Mouse (Mus musculus) lung, postnatal 0 days (tissue): Measurements from ENCODE around the gene Wap. TPM values are rescaled to one million over a fixed set of nuclear protein-coding genes. Genes with fewer than 3 reads are reported as not detected.
A peak's percentile ranks its signal among the peaks of the same experiment; 100 is the strongest.

Source experiments
- ATAC-seq: fragments of 200-750 bp; cut with Nextera tagmentation; 2 replicates; pipeline ENCODE4 v1.8.0; 2017; ENCODE audit warnings: moderate library complexity
- DNase-seq: peaks from one replicate; pipeline ENCODE4 v3.0.0-alpha.2; 2016; ENCODE audit warnings: low spot score
- H3K27ac ChIP-seq: fragments of 300-500 bp; sonication (generic); 2 replicates; pipeline ENCODE4 v1.5.1; 2014; ENCODE audit warnings: antibody characterized with exemption, mild to moderate bottlenecking, low read length, mixed read lengths
- H3K27me3 ChIP-seq: fragments of 300-500 bp; sonication (generic); replicated peaks from 2 replicates; pipeline ENCODE4 v1.6.1; 2014; ENCODE audit warnings: low read length, mixed read lengths; ENCODE audit not compliant: insufficient read depth
- H3K36me3 ChIP-seq: fragments of 300-500 bp; sonication (generic); 2 replicates; pipeline ENCODE4 v1.6.1; 2014; ENCODE audit warnings: low read length, mixed read lengths; ENCODE audit not compliant: insufficient read depth
- H3K4me1 ChIP-seq: fragments of 300-500 bp; sonication (generic); 2 replicates; pipeline ENCODE4 v1.6.1; 2014; ENCODE audit warnings: antibody characterized with exemption, low read depth, low read length, mixed read lengths; ENCODE audit not compliant: insufficient read depth
- H3K4me2 ChIP-seq: fragments of 300-500 bp; sonication (generic); replicated peaks from 2 replicates; pipeline ENCODE4 v1.6.1; 2014; ENCODE audit warnings: low read depth, mild to moderate bottlenecking, low read length, moderate library complexity, mixed read lengths
- H3K4me3 ChIP-seq: fragments of 300-500 bp; sonication (generic); 2 replicates; pipeline ENCODE4 v1.5.1; 2014; ENCODE audit warnings: low read depth, low read length
- H3K9ac ChIP-seq: fragments of 300-500 bp; sonication (generic); replicated peaks from 2 replicates; pipeline ENCODE4 v1.6.1; 2014; ENCODE audit warnings: low read depth, mild to moderate bottlenecking
- H3K9me3 ChIP-seq: fragments of 300-500 bp; sonication (generic); 2 replicates; pipeline ENCODE4 v1.6.1; 2016; ENCODE audit warnings: low read length, mixed read lengths
- CTCF ChIP-seq: IDR thresholded peaks from 2 replicates; pipeline ENCODE4 v1.5.1; 2016; ENCODE audit warnings: antibody characterized with exemption, mild to moderate bottlenecking
- EP300 ChIP-seq: IDR thresholded peaks from 2 replicates; pipeline ENCODE4 v1.6.1; 2016; ENCODE audit warnings: antibody characterized with exemption, mild to moderate bottlenecking, control low read depth
- WGBS: fragments of 180-500 bp; shearing (Covaris S2); extraction: QIAGEN DNeasy Blood & Tissue Kit; methylation state at CpG from one replicate; pipeline ENCODE4 v1.1.7; 2014; 5-methylcytosine and 5-hydroxymethylcytosine counted together
- polyA plus RNA-seq: library from polyadenylated mRNA; unstranded; fragments of >200 nt; fragmentation: Nextera tagmentation; extraction: Ambion mirVana; gene quantifications from 2 replicates; pipeline ENCODE4 v1.2.1, GENCODE M21; 2015

Gene Wap
- polyA plus RNA-seq, 1 experiment from 2014 or later, result not detected

DNA sequence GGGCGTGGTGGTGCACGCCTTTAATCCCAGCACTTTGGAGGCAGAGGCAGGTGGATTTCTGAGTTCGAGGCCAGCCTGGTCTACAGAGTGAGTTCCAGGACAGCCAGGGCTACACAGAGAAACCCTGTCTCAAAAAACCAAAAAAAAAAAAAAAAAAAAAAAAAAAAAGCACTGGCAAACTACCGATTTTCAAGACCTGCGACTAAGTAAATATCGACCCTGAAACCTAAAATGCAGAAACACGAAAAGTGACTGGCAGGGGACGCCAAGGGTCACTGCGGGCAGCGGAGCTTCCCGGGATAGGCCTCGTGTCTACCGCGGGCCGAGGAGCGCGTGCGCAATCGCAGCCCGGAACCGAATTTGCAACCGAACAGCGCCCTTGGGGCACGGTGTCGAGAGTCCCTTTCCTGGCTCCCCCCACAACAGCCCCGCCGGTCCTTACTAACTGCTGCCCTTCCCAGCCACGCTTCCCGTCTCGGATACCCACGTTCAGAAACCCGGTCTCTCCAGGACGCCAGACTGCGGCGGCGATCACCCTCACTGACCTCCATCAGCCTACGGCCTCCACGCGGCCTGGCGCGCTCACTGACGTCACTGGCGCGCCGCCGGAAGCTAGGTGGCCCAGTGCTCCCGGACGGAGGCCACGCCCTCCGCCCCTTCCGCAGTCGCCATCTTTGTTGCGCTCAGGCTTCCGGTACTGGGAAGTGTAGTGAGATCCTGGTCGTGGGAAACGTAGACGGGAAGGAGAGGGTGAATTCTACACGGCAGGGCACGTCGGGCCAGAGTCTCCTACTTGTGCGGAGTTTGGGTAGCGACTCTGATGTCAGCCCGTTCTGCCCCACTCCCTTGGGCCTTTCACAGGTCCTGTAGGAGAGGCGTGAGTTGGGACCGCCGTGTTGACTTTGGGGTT is 12.7 kb downstream of the Wap start, which contains the start of gene Tbrg4:
Gene Tbrg4 (minus strand): TSS at position 590 of the 910 bp plus-strand sequence.
- DNase-seq, result peak; percentile 97
- no peaks in the 10 kb centered on the region for H3K27me3 ChIP-seq
- H3K4me1 ChIP-seq, result peaks cover 9% of the 10 kb centered on the region; the same call in 1 of the 2 replicates
- H3K9ac ChIP-seq, result peak within 1 kb of the TSS; percentile 73
- ATAC-seq, result peak; percentile 98
- no peaks in the 10 kb centered on the region for H3K9me3 ChIP-seq
- H3K4me3 ChIP-seq, result peak within 1 kb of the TSS; percentile 70
- peak within 1 kb of the TSS; percentile 94 for H3K27ac ChIP-seq
- TF ChIP-seq CTCF, result no peak
- peak; percentile 35; the same call in 1 of the 2 replicates for TF ChIP-seq EP300
- peaks cover 4% of the 10 kb centered on the region for H3K36me3 ChIP-seq
- under 1% methylated on average over 66 of the region's 66 CpGs for WGBS
- H3K4me2 ChIP-seq, result peak within 1 kb of the TSS; percentile 69

DNA sequence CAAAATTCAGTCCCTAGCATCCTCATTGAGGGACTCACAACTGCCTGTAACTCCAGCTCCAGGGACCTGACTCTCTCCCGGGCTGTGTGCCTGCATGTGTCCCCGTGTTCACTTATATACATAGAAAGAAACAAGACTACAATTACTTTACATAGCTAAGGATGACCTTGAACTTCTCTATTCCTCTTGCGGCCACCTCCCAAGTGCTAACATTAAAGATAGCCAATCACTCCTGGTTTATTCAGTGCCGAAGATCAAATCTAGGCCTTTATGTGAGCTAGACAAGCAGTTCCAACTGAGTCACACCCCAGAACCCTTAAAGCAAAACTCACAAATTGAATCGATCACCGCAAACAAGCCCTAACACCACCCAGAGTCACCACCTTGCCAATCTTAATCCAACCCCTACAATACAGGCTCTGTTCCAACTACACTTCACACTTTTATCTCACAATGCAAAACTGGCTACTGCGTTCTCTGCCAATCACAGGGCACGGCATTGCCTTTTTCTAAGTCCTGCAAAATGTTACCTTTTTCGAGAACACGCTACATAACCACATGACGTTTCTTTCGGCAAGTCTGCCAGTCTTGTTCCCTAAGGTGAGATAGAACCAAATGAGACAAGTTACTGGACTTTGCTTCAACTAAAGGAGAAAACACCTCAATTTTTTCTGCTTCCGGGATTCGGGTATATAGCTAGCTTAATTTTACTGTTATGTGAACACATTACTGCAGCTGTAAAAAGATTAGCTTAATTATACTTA is 13.6 kb downstream of the Wap start:
- Histone ChIP-seq H3K4me3 (peak overlapping the region; percentile 70), H3K27me3 (no peaks in the 10 kb centered on the region), H3K9me3 (no peaks in the 10 kb centered on the region), H3K4me1 (peaks cover 9% of the 10 kb centered on the region; the same call in 1 of the 2 replicates), H3K9ac (no peak overlapping the region), H3K27ac (no peak overlapping the region), H3K36me3 (peaks cover 14% of the 10 kb centered on the region), H3K4me2 (peak overlapping the region; percentile 54)
- DNase-seq (no peak), ATAC-seq (no peak)
- TF ChIP-seq EP300, result no peak
- TF ChIP-seq CTCF, result no peak
- 59% methylated on average over 14 of the region's 14 CpGs for WGBS

DNA sequence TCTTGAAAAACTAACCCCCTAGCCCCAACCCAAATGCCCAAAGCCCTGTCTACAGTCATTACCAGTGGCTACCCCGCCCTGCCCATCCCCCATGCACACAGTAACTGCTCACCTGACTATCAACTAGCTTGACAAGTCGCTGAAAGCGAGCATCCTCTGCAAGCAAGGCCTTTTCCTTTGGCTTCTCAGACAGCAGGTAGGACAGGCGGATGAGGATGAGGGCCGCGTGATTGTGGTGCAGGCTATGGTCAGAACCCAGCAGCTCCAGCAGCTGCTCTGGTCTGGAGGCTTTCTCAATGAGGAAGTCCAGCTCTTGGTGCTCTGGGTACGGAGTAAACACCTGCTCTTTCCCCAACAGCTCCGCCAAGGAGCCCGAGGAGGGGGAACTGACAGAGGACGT is 14.7 kb downstream of the Wap start:
- no peak for TF ChIP-seq CTCF
- TF ChIP-seq EP300, result no peak
- DNase-seq (no peak), ATAC-seq (no peak)
- Histone ChIP-seq H3K36me3 (peaks cover 24% of the 10 kb centered on the region), H3K27me3 (no peaks in the 10 kb centered on the region), H3K9me3 (no peaks in the 10 kb centered on the region), H3K9ac (no peak overlapping the region), H3K4me3 (no peak overlapping the region), H3K27ac (no peak overlapping the region), H3K4me1 (peaks cover 9% of the 10 kb centered on the region; the same call in 1 of the 2 replicates), H3K4me2 (no peak overlapping the region)
- WGBS, result 82% methylated on average over 10 of the region's 10 CpGs

DNA sequence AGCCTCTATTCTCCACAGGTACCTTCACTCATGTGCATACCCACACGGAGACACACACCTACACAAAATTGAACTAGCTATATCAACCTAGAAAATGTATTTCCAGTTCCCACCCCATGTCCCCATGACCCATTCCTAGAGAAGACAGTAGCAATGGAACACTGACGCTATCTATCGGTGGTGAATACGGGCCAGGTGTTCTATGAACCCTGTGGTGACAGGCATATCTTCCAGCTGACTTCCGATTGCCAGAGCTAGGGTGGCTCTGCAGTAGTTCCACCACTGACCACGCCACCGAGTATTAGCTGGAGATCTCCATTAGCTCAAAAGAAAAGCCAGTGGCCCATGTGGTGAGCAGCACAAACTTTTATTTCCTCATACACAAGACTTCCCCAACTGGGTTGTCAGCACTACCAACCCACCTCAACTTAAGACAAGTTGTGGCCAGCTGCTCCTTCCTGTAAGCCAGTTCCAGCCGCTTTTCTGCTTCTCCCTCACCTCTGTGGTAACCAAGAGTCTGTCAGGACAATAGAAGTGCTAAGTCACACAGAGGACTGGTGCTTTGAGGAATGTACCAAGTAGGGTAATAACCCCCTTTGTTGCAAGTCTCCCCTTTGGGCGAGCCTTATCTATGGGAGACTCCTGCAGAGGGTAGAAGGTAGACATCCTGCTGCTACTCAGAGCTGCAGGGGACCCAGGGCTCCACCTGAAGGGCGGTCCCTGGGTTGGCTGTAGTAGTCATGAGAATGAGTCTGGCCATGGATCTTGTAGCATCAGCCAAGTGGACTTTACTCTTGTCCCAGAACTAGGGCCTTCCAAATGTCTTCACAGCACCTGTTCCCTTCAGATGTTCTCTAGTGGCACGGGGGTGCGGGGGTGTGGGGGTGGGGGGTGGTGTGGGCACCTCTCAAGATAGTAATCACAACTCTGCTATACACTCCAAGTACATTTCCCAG is 22.9 kb downstream of the Wap start:
- Histone ChIP-seq H3K36me3 (peaks cover 58% of the 10 kb centered on the region), H3K4me1 (no peaks in the 10 kb centered on the region), H3K27ac (no peak overlapping the region), H3K27me3 (no peaks in the 10 kb centered on the region), H3K9me3 (no peaks in the 10 kb centered on the region), H3K4me3 (no peak overlapping the region), H3K9ac (no peak overlapping the region), H3K4me2 (no peak overlapping the region)
- 86% methylated on average over 12 of the region's 12 CpGs for WGBS
- DNase-seq (no peak), ATAC-seq (no peak)
- TF ChIP-seq EP300 (no peak), CTCF (no peak)

DNA sequence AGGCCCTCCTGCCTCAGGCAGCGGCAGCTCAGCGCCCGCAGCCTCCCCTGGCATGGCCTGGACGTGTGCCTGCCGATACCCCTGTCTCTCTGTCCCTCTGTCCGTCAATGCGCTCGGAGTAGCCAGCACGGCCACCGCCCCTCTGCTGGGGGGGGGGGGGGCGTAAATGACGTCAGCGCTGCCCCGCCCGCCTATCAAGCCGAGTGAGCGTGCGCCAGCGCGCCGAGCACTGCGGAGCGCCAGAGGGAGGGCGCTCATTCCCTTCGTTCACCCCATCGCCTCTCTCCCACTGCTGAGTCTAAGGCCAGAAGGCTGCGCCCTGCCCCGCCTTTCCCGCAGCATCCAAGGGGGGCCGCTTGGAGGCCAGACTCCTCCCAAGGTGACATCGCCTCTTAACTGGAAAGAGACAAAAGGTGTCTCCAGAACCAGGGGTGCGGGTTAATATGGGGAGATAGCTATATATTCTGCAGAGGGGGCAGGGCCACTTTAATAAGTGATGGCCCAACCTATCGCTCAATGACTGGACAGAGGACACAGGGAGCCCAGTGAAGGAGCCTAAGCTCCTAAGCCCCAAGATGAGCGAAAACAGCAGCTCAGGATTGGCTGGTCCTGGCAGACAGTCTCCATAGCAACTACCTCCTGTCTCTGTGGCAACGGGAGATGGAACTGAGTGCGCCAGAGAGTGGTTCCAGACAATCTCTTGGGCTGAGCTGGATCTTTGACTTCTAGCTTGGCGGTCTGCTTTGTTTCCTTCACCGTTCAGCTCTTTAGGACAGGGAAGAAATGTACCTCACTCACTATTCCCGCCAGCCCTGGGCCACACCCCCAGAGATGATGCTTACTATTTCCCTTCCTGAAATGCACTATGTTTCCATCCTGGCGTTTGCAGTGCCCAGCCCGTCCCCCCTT is 32.7 kb downstream of the Wap start, which contains the start of gene Nacad:
Gene Nacad (minus strand): TSS at position 563 of the 909 bp plus-strand sequence.
- WGBS, result 4% methylated on average over 34 of the region's 41 CpGs
- H3K27ac ChIP-seq, result no peak within 1 kb of the TSS
- H3K4me1 ChIP-seq, result peaks cover 11% of the 10 kb centered on the region; the same call in 1 of the 2 replicates
- H3K9ac ChIP-seq, result no peak within 1 kb of the TSS
- ATAC-seq (peak; percentile 57), DNase-seq (peak; percentile 60)
- peaks cover 2% of the 10 kb centered on the region; the same call in 1 of the 2 replicates for H3K36me3 ChIP-seq
- TF ChIP-seq EP300, result no peak
- no peak; the same call in 1 of the 2 replicates for TF ChIP-seq CTCF
- no peaks in the 10 kb centered on the region for H3K9me3 ChIP-seq
- peak within 1 kb of the TSS; percentile 19 for H3K4me3 ChIP-seq
- peaks cover 4% of the 10 kb centered on the region; the same call in 1 of the 2 replicates for H3K27me3 ChIP-seq
- H3K4me2 ChIP-seq, result peak within 1 kb of the TSS; percentile 59
